Mouse (Mus musculus) midbrain, embryonic 15.5 days (tissue): ENCODE measurements at regions not wholly inside any gene's neighbourhood (a gene's known extent, or its start where the extent isn't known, plus 50 kb on each side); places are given as distances from the start of the nearest gene placed in this dataset.

Source experiments
- ATAC-seq: fragments of 200-750 bp; cut with Nextera tagmentation; replicated peaks from 2 replicates; pipeline ENCODE4 v1.8.0; 2017; ENCODE audit warnings: moderate TSS enrichment
- H3K27ac ChIP-seq: fragments of 300-500 bp; sonication (generic); 2 replicates; pipeline ENCODE4 v1.5.1; 2015; ENCODE audit warnings: mild to moderate bottlenecking, inconsistent platforms
- H3K27me3 ChIP-seq: fragments of 300-500 bp; sonication (generic); replicated peaks from 2 replicates; pipeline ENCODE4 v1.6.1; 2015; ENCODE audit warnings: inconsistent platforms
- H3K36me3 ChIP-seq: fragments of 300-500 bp; sonication (generic); replicated peaks from 2 replicates; pipeline ENCODE4 v1.6.1; 2015; ENCODE audit warnings: inconsistent platforms
- H3K4me1 ChIP-seq: fragments of 300-500 bp; sonication (generic); 2 replicates; pipeline ENCODE4 v1.6.1; 2015; ENCODE audit warnings: inconsistent platforms
- H3K4me2 ChIP-seq: fragments of 300-500 bp; sonication (generic); 2 replicates; pipeline ENCODE4 v1.6.1; 2015; ENCODE audit warnings: inconsistent platforms, mild to moderate bottlenecking, moderate library complexity
- H3K4me3 ChIP-seq: fragments of 300-500 bp; sonication (generic); 2 replicates; pipeline ENCODE4 v1.5.1; 2015; ENCODE audit warnings: mild to moderate bottlenecking, inconsistent platforms
- H3K9ac ChIP-seq: fragments of 300-500 bp; sonication (generic); 2 replicates; pipeline ENCODE4 v1.6.1; 2015; ENCODE audit warnings: mild to moderate bottlenecking, inconsistent platforms
- H3K9me3 ChIP-seq: fragments of 300-500 bp; sonication (generic); 2 replicates; pipeline ENCODE4 v1.6.1; 2016; ENCODE audit warnings: inconsistent platforms
- WGBS: fragments of 180-500 bp; shearing (Covaris S2); methylation state at CpG from one replicate; pipeline ENCODE4 v1.1.7; 2015; ENCODE audit warnings: mixed read lengths; 5-methylcytosine and 5-hydroxymethylcytosine counted together

GRCm38 (mm10) chr8:30694126-30694525 lies 2734.4 kb upstream of the 5930422O12Rik start:
- Histone ChIP-seq H3K27ac (no peak overlapping the region), H3K4me2 (no peak overlapping the region), H3K4me3 (no peak overlapping the region), H3K9me3 (no peaks in the 10 kb centered on the region), H3K4me1 (no peaks in the 10 kb centered on the region), H3K36me3 (no peaks in the 10 kb centered on the region), H3K27me3 (no peaks in the 10 kb centered on the region), H3K9ac (no peak overlapping the region)
- no peak for ATAC-seq
- 85% methylated on average over 3 of the region's 3 CpGs for WGBS

- Histone ChIP-seq H3K4me1 (no peaks in the 10 kb centered on the region), H3K9ac (no peak overlapping the region), H3K9me3 (no peaks in the 10 kb centered on the region), H3K36me3 (no peaks in the 10 kb centered on the region), H3K4me2 (no peak overlapping the region), H3K27me3 (no peaks in the 10 kb centered on the region), H3K4me3 (no peak overlapping the region), H3K27ac (no peak overlapping the region)
- 95% methylated on average over 1 of the region's 1 CpGs for WGBS
- ATAC-seq: no peak
Measured at GRCm38 (mm10) chr8:30716643-30717042, 2711.9 kb upstream of the 5930422O12Rik start.

DNA sequence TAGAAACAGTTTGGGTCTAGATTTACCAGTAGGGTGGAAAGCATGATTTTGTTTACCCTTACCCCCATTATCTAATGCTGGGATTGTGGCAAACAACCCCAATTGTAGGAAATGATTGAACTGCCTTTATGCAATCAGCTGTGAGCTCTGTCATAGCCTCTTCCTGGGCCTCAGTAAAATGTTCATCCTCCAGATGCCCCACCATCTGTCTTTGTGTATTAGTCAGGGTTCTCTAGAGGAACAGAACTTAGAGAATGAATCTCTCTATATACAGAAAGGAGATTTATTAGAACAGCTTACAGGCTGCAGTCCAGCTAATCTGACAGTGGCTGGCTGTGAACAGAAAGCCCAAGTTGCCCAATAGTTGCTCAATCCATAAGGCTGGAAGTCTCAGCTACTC lies 2698.1 kb upstream of the 5930422O12Rik start:
- no peak for ATAC-seq
- Histone ChIP-seq H3K36me3 (no peaks in the 10 kb centered on the region), H3K9me3 (no peaks in the 10 kb centered on the region), H3K27ac (no peak overlapping the region), H3K27me3 (no peaks in the 10 kb centered on the region), H3K9ac (no peak overlapping the region), H3K4me2 (no peak overlapping the region), H3K4me1 (no peaks in the 10 kb centered on the region), H3K4me3 (no peak overlapping the region)

GRCm38 (mm10) chr8:30732585-30733253 lies 2695.8 kb upstream of the 5930422O12Rik start:
- H3K36me3 ChIP-seq: no peaks in the 10 kb centered on the region
- no peaks in the 10 kb centered on the region for H3K4me1 ChIP-seq
- no peaks in the 10 kb centered on the region for H3K9me3 ChIP-seq
- H3K4me3 ChIP-seq: no peak overlapping the region
- no peak overlapping the region for H3K9ac ChIP-seq
- peak; percentile 78 for ATAC-seq
- no peak overlapping the region for H3K4me2 ChIP-seq
- no peaks in the 10 kb centered on the region for H3K27me3 ChIP-seq
- H3K27ac ChIP-seq: 0 out of 2 replicates have a peak overlapping the region, but pooled peaks have one; percentile 51
- 37% methylated on average over 11 of the region's 11 CpGs for WGBS

GRCm38 (mm10) chr8:30733385-30733784 lies 2695.1 kb upstream of the 5930422O12Rik start:
- Histone ChIP-seq H3K27ac (no peak overlapping the region), H3K9ac (no peak overlapping the region), H3K36me3 (no peaks in the 10 kb centered on the region), H3K4me1 (no peaks in the 10 kb centered on the region), H3K27me3 (no peaks in the 10 kb centered on the region), H3K9me3 (no peaks in the 10 kb centered on the region), H3K4me2 (no peak overlapping the region), H3K4me3 (no peak overlapping the region)
- WGBS: 79% methylated on average over 6 of the region's 6 CpGs
- peak; percentile 35; the same call in 1 of the 2 replicates for ATAC-seq

GRCm38 (mm10) chr8:30735338-30735737 lies 2693.2 kb upstream of the 5930422O12Rik start:
- H3K36me3 ChIP-seq: no peaks in the 10 kb centered on the region
- no peaks in the 10 kb centered on the region for H3K27me3 ChIP-seq
- no peak for ATAC-seq
- H3K27ac ChIP-seq: no peak overlapping the region
- H3K4me2 ChIP-seq: no peak overlapping the region
- H3K4me1 ChIP-seq: no peaks in the 10 kb centered on the region
- H3K9ac ChIP-seq: no peak overlapping the region
- no peak overlapping the region for H3K4me3 ChIP-seq
- no peaks in the 10 kb centered on the region for H3K9me3 ChIP-seq
- WGBS: 69% methylated on average over 5 of the region's 5 CpGs

DNA sequence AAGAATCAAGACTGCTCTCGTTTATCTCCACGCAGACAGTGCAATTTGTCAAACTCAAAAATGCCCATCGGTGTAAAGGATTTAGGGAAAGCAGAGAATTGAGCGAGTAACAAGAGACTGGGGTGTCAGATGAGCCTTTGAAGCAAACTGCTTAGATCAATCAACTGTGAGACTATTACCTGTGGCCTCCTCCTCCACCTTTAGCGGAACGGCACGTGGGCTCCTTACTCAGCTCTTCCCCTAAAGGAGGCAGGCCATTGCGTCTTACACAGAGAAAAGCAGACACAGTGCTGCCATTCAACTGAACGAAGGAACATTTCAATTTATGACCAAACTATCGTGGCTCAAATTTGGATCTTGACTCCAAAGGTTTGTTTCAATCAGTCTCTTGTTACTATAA lies 2692.8 kb upstream of the 5930422O12Rik start:
- Histone ChIP-seq H3K27me3 (no peaks in the 10 kb centered on the region), H3K27ac (no peak overlapping the region), H3K4me2 (no peak overlapping the region), H3K4me1 (no peaks in the 10 kb centered on the region), H3K9ac (no peak overlapping the region), H3K36me3 (no peaks in the 10 kb centered on the region), H3K4me3 (no peak overlapping the region), H3K9me3 (no peaks in the 10 kb centered on the region)
- 75% methylated on average over 10 of the region's 10 CpGs for WGBS
- no peak for ATAC-seq

GRCm38 (mm10) chr8:30746874-30747273 lies 2681.6 kb upstream of the 5930422O12Rik start:
- no peak for ATAC-seq

More at GRCm38 (mm10) chr8:30746874-30747273, 2681.6 kb upstream of the 5930422O12Rik start:
- no peaks in the 10 kb centered on the region for H3K4me1 ChIP-seq
- no peak overlapping the region for H3K9ac ChIP-seq
- H3K36me3 ChIP-seq: no peaks in the 10 kb centered on the region
- H3K4me2 ChIP-seq: no peak overlapping the region
- no peak overlapping the region for H3K4me3 ChIP-seq
- H3K9me3 ChIP-seq: no peaks in the 10 kb centered on the region
- 91% methylated on average over 3 of the region's 3 CpGs for WGBS
- no peaks in the 10 kb centered on the region for H3K27me3 ChIP-seq
- no peak overlapping the region for H3K27ac ChIP-seq
